Mouse (Mus musculus): Measurements from ENCODE around the gene Szrd1.

Gene Szrd1

DNA sequence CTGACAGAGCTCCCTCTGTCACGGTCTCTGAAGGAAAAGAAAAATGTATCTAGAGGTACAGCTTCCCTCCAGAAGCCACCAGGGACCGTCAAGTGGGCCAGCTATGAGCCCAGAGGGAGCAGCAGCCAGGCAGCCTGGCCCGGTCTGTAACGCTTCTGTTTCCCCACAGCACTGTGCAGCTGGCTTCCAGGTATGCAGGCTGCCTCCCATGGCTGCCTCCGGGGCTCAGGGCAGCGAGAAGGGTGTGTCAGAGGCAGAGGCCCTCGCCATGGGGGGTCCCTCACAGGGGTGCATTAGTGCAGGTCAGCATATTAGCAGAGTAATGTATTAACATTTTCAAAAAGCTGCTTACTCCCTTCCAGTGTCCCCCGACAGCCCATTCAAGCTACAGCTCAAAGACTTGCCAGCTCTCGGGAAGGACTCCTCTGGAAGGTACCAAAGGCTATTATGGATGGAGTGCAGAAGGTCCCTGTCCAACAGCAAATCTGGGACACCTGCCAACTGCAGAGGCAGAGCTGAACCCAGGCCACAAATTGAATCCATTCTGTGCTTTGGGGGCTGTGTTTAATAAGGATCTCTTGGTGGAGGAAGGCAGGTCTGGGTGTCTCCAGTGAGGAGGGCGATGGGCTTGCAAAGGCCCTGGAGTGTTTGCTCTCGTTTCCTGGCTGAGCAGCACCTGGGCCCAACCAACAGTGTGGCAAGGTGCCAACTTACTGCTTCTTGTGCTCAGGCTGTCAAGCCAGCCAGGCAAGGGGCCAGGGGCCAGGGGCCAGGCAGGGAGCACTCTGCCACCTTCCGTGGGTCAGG lies 72.7 kb downstream of the Szrd1 start:
- peak; percentile 84 to 86 for DNase-seq

DNA sequence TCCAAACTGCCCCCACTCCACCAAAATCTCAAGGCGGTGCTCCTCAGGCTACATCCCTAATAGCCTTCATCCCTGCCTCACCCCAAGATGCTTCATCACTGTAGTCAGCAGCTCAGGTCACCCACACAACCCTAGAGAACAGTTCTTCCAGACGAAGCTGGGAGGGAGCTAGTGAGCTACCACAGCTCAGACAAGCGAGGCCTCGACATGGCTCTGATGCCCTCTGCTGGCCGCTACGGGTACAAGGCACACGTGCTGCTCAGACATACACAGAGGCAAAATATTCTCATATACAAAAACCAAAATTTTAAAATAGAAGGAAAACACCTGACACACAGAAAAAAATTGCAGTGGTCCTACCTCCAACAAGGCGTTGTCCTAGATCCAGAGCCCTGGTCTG lies 74.5 kb downstream of the Szrd1 start:
- peak; percentile 86 to 90 for DNase-seq

DNA sequence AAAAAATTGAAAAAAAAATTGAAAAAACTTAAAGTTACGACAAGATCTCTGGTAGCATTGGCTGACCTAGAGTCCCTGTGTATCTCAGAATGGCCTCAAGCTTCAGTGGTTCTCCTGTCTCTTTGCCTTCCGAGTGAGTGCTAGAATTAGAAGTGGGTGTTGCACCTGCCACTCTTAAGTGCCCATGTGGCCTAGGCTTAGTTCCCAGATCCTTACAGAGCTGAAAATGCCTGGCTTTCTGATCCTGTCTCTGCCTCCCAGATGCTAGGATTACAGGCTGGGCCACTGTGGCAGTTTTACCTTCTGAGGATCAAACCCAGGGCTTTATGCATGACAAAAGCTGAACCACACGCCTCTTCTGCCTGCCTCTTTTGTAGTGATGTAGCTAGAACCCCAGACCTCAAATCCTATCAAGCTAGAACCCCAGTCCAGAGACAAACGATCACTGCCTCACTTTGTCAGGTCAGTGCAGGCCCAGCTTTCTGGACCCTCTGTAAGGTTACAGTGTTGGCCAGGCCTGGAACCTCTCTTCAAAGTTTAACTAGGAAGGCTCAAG lies 75.4 kb downstream of the Szrd1 start:
- no peak for DNase-seq
